Mouse (Mus musculus): ENCODE data around the gene Olfr282. TPM values are rescaled to one million over a fixed set of nuclear protein-coding genes. Genes with fewer than 3 reads are reported as not detected.
"Not testable (repeated sequence)": the region's sequence is repeated elsewhere in the genome, so short reads cannot be mapped to it uniquely, and the experiment has no call there.

Gene Olfr282
- not detected in 2 replicates for polyA plus RNA-seq (2015; fragmentation: Nextera tagmentation; extraction: Ambion mirVana)

- H3K27me3 ChIP-seq; H3K36me3 ChIP-seq; H3K27ac ChIP-seq; H3K4me1 ChIP-seq; ATAC-seq (ENCODE audit: insufficient number of reproducible peaks, low FRiP score, low TSS enrichment, low read depth); H3K4me2 ChIP-seq; H3K4me3 ChIP-seq; H3K9ac ChIP-seq; H3K9me3 ChIP-seq: not testable (repeated sequence)
- WGBS = 63% methylated on average over 5 of the region's 5 CpGs
Observed at GRCm38 (mm10) chr15:98430925-98431324, at the start of gene Olfr282. Gene Olfr282 (plus strand): TSS chr15:98431225.

GRCm38 (mm10) chr15:98387621-98388020 is 43.4 kb upstream of the Olfr282 start:
- Histone ChIP-seq H3K4me1 (no peaks in the 10 kb centered on the region), H3K36me3 (no peaks in the 10 kb centered on the region), H3K9ac (no peak overlapping the region), H3K4me3 (no peak overlapping the region), H3K27ac (no peak overlapping the region), H3K9me3 (no peaks in the 10 kb centered on the region), H3K27me3 (no peaks in the 10 kb centered on the region), H3K4me2 (no peak overlapping the region)
- ATAC-seq (ENCODE audit: insufficient number of reproducible peaks, low FRiP score, low TSS enrichment, low read depth) = no peak
- WGBS = 82% methylated on average over 2 of the region's 2 CpGs

- ATAC-seq (ENCODE audit: insufficient number of reproducible peaks, low FRiP score, low TSS enrichment, low read depth) = no peak
- Histone ChIP-seq H3K4me2 (no peak overlapping the region), H3K27me3 (no peaks in the 10 kb centered on the region), H3K9me3 (no peaks in the 10 kb centered on the region), H3K4me3 (no peak overlapping the region), H3K4me1 (no peaks in the 10 kb centered on the region), H3K9ac (no peak overlapping the region), H3K27ac (no peak overlapping the region), H3K36me3 (no peaks in the 10 kb centered on the region)
- WGBS = 28% methylated on average over 7 of the region's 7 CpGs
Observed at GRCm38 (mm10) chr15:98389796-98390195, 41.2 kb upstream of the Olfr282 start.

- no peak overlapping the region for H3K27ac ChIP-seq
- no peaks in the 10 kb centered on the region for H3K4me1 ChIP-seq
- WGBS = 59% methylated on average over 10 of the region's 10 CpGs
- no peaks in the 10 kb centered on the region for H3K9me3 ChIP-seq
- no peak overlapping the region for H3K9ac ChIP-seq
- no peak overlapping the region for H3K4me2 ChIP-seq
- no peak overlapping the region for H3K4me3 ChIP-seq
- no peaks in the 10 kb centered on the region for H3K27me3 ChIP-seq
- no peak for ATAC-seq (ENCODE audit: insufficient number of reproducible peaks, low FRiP score, low TSS enrichment, low read depth)
- no peaks in the 10 kb centered on the region for H3K36me3 ChIP-seq
Observed at GRCm38 (mm10) chr15:98391081-98391902, 39.7 kb upstream of the Olfr282 start.

- ATAC-seq (ENCODE audit: insufficient number of reproducible peaks, low FRiP score, low TSS enrichment, low read depth) = no peak
- 31% methylated on average over 2 of the region's 2 CpGs for WGBS
- Histone ChIP-seq H3K4me1 (no peaks in the 10 kb centered on the region), H3K27ac (no peak overlapping the region), H3K4me2 (no peak overlapping the region), H3K36me3 (no peaks in the 10 kb centered on the region), H3K4me3 (no peak overlapping the region), H3K9ac (no peak overlapping the region), H3K27me3 (no peaks in the 10 kb centered on the region), H3K9me3 (no peaks in the 10 kb centered on the region)
Observed at GRCm38 (mm10) chr15:98391903-98392187, 39.2 kb upstream of the Olfr282 start.

GRCm38 (mm10) chr15:98397136-98397535 is 33.9 kb upstream of the Olfr282 start:
- Histone ChIP-seq H3K27ac (no peak overlapping the region), H3K9me3 (no peaks in the 10 kb centered on the region), H3K4me3 (no peak overlapping the region), H3K4me1 (no peaks in the 10 kb centered on the region), H3K9ac (no peak overlapping the region), H3K36me3 (no peaks in the 10 kb centered on the region), H3K4me2 (no peak overlapping the region), H3K27me3 (no peaks in the 10 kb centered on the region)
- ATAC-seq (ENCODE audit: insufficient number of reproducible peaks, low FRiP score, low TSS enrichment, low read depth) = no peak
- WGBS = 41% methylated on average over 1 of the region's 1 CpGs

- H3K36me3 ChIP-seq = no peaks in the 10 kb centered on the region
- no peaks in the 10 kb centered on the region for H3K27me3 ChIP-seq
- no peaks in the 10 kb centered on the region for H3K4me1 ChIP-seq
- no peak for ATAC-seq (ENCODE audit: insufficient number of reproducible peaks, low FRiP score, low TSS enrichment, low read depth)
- H3K4me3 ChIP-seq = no peak overlapping the region
- no peak overlapping the region for H3K4me2 ChIP-seq
- no peaks in the 10 kb centered on the region for H3K9me3 ChIP-seq
- no peak overlapping the region for H3K27ac ChIP-seq
- 87% methylated on average over 10 of the region's 10 CpGs for WGBS
- no peak overlapping the region for H3K9ac ChIP-seq
Observed at GRCm38 (mm10) chr15:98402356-98402755, 28.7 kb upstream of the Olfr282 start.

GRCm38 (mm10) chr15:98408406-98409060 is 22.5 kb upstream of the Olfr282 start:
- Histone ChIP-seq H3K4me3 (no peak overlapping the region), H3K27me3 (no peaks in the 10 kb centered on the region), H3K36me3 (no peaks in the 10 kb centered on the region), H3K27ac (no peak overlapping the region), H3K9me3 (no peaks in the 10 kb centered on the region), H3K4me1 (no peaks in the 10 kb centered on the region), H3K4me2 (no peak overlapping the region), H3K9ac (no peak overlapping the region)
- WGBS = 74% methylated on average over 17 of the region's 17 CpGs
- no peak for ATAC-seq (ENCODE audit: insufficient number of reproducible peaks, low FRiP score, low TSS enrichment, low read depth)

- no peaks in the 10 kb centered on the region for H3K27me3 ChIP-seq
- 79% methylated on average over 2 of the region's 2 CpGs for WGBS
- no peak overlapping the region for H3K4me2 ChIP-seq
- no peaks in the 10 kb centered on the region for H3K4me1 ChIP-seq
- H3K9ac ChIP-seq = no peak overlapping the region
- H3K9me3 ChIP-seq = no peaks in the 10 kb centered on the region
- ATAC-seq (ENCODE audit: insufficient number of reproducible peaks, low FRiP score, low TSS enrichment, low read depth) = no peak
- H3K36me3 ChIP-seq = no peaks in the 10 kb centered on the region
- no peak overlapping the region for H3K4me3 ChIP-seq
- H3K27ac ChIP-seq = no peak overlapping the region
Observed at GRCm38 (mm10) chr15:98409635-98410034, 21.4 kb upstream of the Olfr282 start.

GRCm38 (mm10) chr15:98410249-98410648 is 20.8 kb upstream of the Olfr282 start:
- H3K4me3 ChIP-seq = no peak overlapping the region
- 92% methylated on average over 9 of the region's 9 CpGs for WGBS

GRCm38 (mm10) chr15:98415996-98416395 is 15.0 kb upstream of the Olfr282 start:
- Histone ChIP-seq H3K4me3 (no peak overlapping the region), H3K4me1 (no peaks in the 10 kb centered on the region), H3K4me2 (no peak overlapping the region), H3K27me3 (no peaks in the 10 kb centered on the region), H3K9ac (no peak overlapping the region), H3K36me3 (no peaks in the 10 kb centered on the region), H3K9me3 (no peaks in the 10 kb centered on the region), H3K27ac (no peak overlapping the region)
- no peak for ATAC-seq (ENCODE audit: insufficient number of reproducible peaks, low FRiP score, low TSS enrichment, low read depth)
- 69% methylated on average over 4 of the region's 4 CpGs for WGBS

More at GRCm38 (mm10) chr15:98410249-98410648, 20.8 kb upstream of the Olfr282 start:
- Histone ChIP-seq H3K36me3 (no peaks in the 10 kb centered on the region), H3K27ac (no peak overlapping the region), H3K9ac (no peak overlapping the region), H3K4me1 (no peaks in the 10 kb centered on the region), H3K9me3 (no peaks in the 10 kb centered on the region), H3K27me3 (no peaks in the 10 kb centered on the region), H3K4me2 (no peak overlapping the region)
- ATAC-seq (ENCODE audit: insufficient number of reproducible peaks, low FRiP score, low TSS enrichment, low read depth) = no peak

- not testable (repeated sequence) for H3K27me3 ChIP-seq; H3K9me3 ChIP-seq; ATAC-seq (ENCODE audit: insufficient number of reproducible peaks, low FRiP score, low TSS enrichment, low read depth); H3K4me1 ChIP-seq; H3K4me3 ChIP-seq; H3K36me3 ChIP-seq; H3K27ac ChIP-seq; H3K9ac ChIP-seq; H3K4me2 ChIP-seq
Observed at GRCm38 (mm10) chr15:98416802-98417201, 14.2 kb upstream of the Olfr282 start.
